ENCODE assay signal across 7 mouse cellular contexts in the genomic region with DNA sequence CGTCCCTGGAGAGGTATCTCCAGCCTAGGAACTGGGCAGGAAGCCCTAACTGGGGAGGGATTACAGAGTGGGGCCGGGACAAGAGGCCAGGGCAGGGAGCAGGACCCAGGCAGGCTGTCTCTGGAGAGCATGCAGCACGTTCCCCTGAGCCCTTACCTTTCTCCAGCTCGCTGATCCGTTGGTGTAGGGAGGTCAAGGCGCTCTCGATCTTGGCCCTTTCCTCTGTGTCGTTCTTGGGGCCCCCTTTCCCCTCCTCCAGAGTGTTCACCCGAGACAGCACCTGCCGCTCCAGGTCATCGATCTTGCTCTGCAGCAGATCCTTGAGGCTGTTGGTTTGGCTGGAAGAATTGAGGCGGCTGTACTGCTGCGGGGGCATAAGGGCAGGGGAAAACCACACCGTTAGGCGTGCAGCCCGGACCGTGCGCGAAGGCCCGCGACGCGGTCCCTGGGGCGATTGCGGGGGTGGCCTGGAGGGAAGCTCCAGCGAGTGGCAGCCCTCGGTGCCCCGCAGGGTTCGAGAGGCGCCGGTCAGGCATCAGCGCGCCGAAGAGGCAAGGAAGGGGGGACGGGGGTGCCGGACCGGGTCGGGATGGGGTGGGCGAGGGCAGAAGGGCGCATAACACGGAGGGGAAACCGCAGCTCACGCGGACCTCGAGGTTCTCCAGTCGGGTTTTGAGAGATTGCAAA. TPM values are rescaled to one million over a fixed set of nuclear protein-coding genes. Genes with fewer than 3 reads are reported as not detected.
DNase-seq lines count a peak whose midpoint lies in the region; ATAC-seq and TF ChIP-seq lines count a peak whose summit lies in the region.

No protein-coding gene starts in this region.

- H3K4me2 ChIP-seq in heart, embryonic 13.5 days = peak overlapping the region; percentile 90
- peak overlapping the region; percentile 55 for H3K4me2 ChIP-seq in liver, embryonic 14.5 days (ENCODE audit: low read depth)

- no peaks in the 10 kb centered on the region for H3K36me3 ChIP-seq in heart, embryonic 13.5 days
- H3K36me3 ChIP-seq in liver, embryonic 14.5 days (replicated peaks; ENCODE audit: control insufficient read depth, insufficient read depth, low read depth) = no peaks in the 10 kb centered on the region

- under 1% methylated on average over 46 of the region's 46 CpGs for WGBS in heart, embryonic 13.5 days
- 2% methylated on average over 46 of the region's 46 CpGs for WGBS in liver, embryonic 14.5 days (ENCODE audit: insufficient replicate concordance)

- no peak for TF ChIP-seq CTCF in cortical plate, adult 2 months (IDR thresholded peaks at IDR 0.05; ENCODE audit: extremely low read depth, insufficient read depth, low read length)
- TF ChIP-seq CTCF in liver, embryonic 14.5 days (IDR thresholded peaks at IDR 0.05; ENCODE audit: low read depth) = no peak

- no peak for TF ChIP-seq POLR2A in cortical plate, adult 2 months (IDR thresholded peaks at IDR 0.05; ENCODE audit: extremely low read depth, insufficient read depth, low read length)

- no peak for TF ChIP-seq EP300 in liver, embryonic 14.5 days (IDR thresholded peaks at IDR 0.05; ENCODE audit: low read depth)

- H3K27me3 ChIP-seq in heart, embryonic 13.5 days (replicated peaks) = peaks cover 100% of the 10 kb centered on the region
- H3K27me3 ChIP-seq in liver, embryonic 14.5 days (ENCODE audit: control insufficient read depth, insufficient read depth, low read length) = peaks cover 72% of the 10 kb centered on the region

- H3K9ac ChIP-seq in heart, embryonic 13.5 days = peak overlapping the region; percentile 74
- H3K9ac ChIP-seq in liver, embryonic 14.5 days (replicated peaks) = no peak overlapping the region

- H3K4me1 ChIP-seq in cortical plate, adult 2 months (ENCODE audit: control insufficient read depth, insufficient read depth, low read length) = no peaks in the 10 kb centered on the region; the same call in 1 of the 2 replicates
- peaks cover 43% of the 10 kb centered on the region for H3K4me1 ChIP-seq in heart, embryonic 13.5 days
- no peaks in the 10 kb centered on the region for H3K4me1 ChIP-seq in liver, embryonic 14.5 days (replicated peaks; ENCODE audit: control insufficient read depth in 2 of 2, insufficient read depth in 2 of 2, low read length in 1 of 2)

- H3K9me3 ChIP-seq in heart, embryonic 13.5 days = no peaks in the 10 kb centered on the region
- H3K9me3 ChIP-seq in liver, embryonic 14.5 days (ENCODE audit: control insufficient read depth, low read length) = no peaks in the 10 kb centered on the region

- H3K27ac ChIP-seq in cortical plate, adult 2 months (ENCODE audit: insufficient read depth, low read length) = peak overlapping the region; percentile 85
- H3K27ac ChIP-seq in heart, embryonic 13.5 days (replicated peaks) = no peak overlapping the region
- H3K27ac ChIP-seq in liver, embryonic 14.5 days = no peak overlapping the region

- ATAC-seq in heart, embryonic 13.5 days (ENCODE audit: extremely low read depth, insufficient number of reproducible peaks, low FRiP score, low TSS enrichment) = no peak
- ATAC-seq in liver, embryonic 14.5 days (ENCODE audit: insufficient read depth) = no peak

- DNase-seq in thymus, postnatal 4 days = peak; percentile 40
- no peak for DNase-seq in thymus, adult 18-20 months
- DNase-seq in liver, embryonic 14.5 days (ENCODE audit: low read depth in 3 of 3, low spot score in 3 of 3) = no peak
- DNase-seq in urinary bladder, postnatal 25 days (ENCODE audit: low spot score) = no peak
- DNase-seq in right cerebral cortex, postnatal 36 days (ENCODE audit: low spot score in 2 of 2) = no peak

- H3K4me3 ChIP-seq in cortical plate, adult 2 months (ENCODE audit: insufficient read depth, low read length) = peak overlapping the region; percentile 76
- H3K4me3 ChIP-seq in heart, embryonic 13.5 days = peak overlapping the region; percentile 59
- no peak overlapping the region for H3K4me3 ChIP-seq in liver, embryonic 14.5 days (ENCODE audit: insufficient read depth in 1 of 2, low read depth in 2 of 2, low read length in 2 of 2)

RNA-seq across cellular contexts. Expression of gene Nptx1, which starts 0.9 kb away (rescaled TPM):
- polyA plus RNA-seq in cortical plate, adult 2 months (2012; rRNA removed) = 118 and 134 TPM in 2 replicates
- 0.66 and 0.75 TPM in 2 replicates for polyA plus RNA-seq in heart, embryonic 13.5 days (2015; fragmentation: Nextera tagmentation; extraction: Ambion mirVana)
- polyA plus RNA-seq in liver, embryonic 14.5 days (2012; rRNA removed) = 0.01 TPM in 1 of 2 replicates, not detected in the other
- polyA plus RNA-seq in liver, embryonic 14.5 days (2014; fragmentation: Nextera tagmentation; extraction: Ambion mirVana) = 0.06 TPM in 1 of 2 replicates, not detected in the other

RNA-seq across cellular contexts. Expression of gene Endov, which starts 55.5 kb away (rescaled TPM):
- polyA plus RNA-seq in cortical plate, adult 2 months (2012; rRNA removed) = 21.1 and 24.4 TPM in 2 replicates
- 10.8 and 11.7 TPM in 2 replicates for polyA plus RNA-seq in heart, embryonic 13.5 days (2015; fragmentation: Nextera tagmentation; extraction: Ambion mirVana)
- 3.9 and 4.3 TPM in 2 replicates for polyA plus RNA-seq in liver, embryonic 14.5 days (2012; rRNA removed)
- polyA plus RNA-seq in liver, embryonic 14.5 days (2014; fragmentation: Nextera tagmentation; extraction: Ambion mirVana) = 5.0 and 5.1 TPM in 2 replicates

RNA-seq across cellular contexts. Expression of gene Rptor, which starts 56.1 kb away (rescaled TPM):
- polyA plus RNA-seq in cortical plate, adult 2 months (2012; rRNA removed) = 35.2 and 36.0 TPM in 2 replicates
- polyA plus RNA-seq in heart, embryonic 13.5 days (2015; fragmentation: Nextera tagmentation; extraction: Ambion mirVana) = 7.0 and 7.1 TPM in 2 replicates
- polyA plus RNA-seq in liver, embryonic 14.5 days (2012; rRNA removed) = 5.7 and 5.8 TPM in 2 replicates
- polyA plus RNA-seq in liver, embryonic 14.5 days (2014; fragmentation: Nextera tagmentation; extraction: Ambion mirVana) = 3.7 and 4.1 TPM in 2 replicates

Comparison
In these comparisons a context has a peak if more than half of its experiments do, and no peak if none do; other contexts are left out.
1. H3K4me3 ChIP-seq: peak in cortical plate, adult 2 months (single experiment) and heart, embryonic 13.5 days (single experiment); none in liver, embryonic 14.5 days (0 of 2).
2. RNA of gene Nptx1, which starts 0.9 kb away (polyA plus RNA-seq): 118 to 134 TPM in cortical plate, adult 2 months; 0.66 to 0.75 TPM in heart, embryonic 13.5 days and 0.01 to 0.06 TPM in liver, embryonic 14.5 days; every median in the first group is over 10 times any median in the second.